Mouse (Mus musculus): ENCODE measurements around the gene Dlgap4. TPM values are rescaled to one million over a fixed set of nuclear protein-coding genes. Genes with fewer than 3 reads are reported as not detected.

Gene Dlgap4
- polyA plus RNA-seq, 1 experiment from 2014 or later, result 270 TPM

DNA sequence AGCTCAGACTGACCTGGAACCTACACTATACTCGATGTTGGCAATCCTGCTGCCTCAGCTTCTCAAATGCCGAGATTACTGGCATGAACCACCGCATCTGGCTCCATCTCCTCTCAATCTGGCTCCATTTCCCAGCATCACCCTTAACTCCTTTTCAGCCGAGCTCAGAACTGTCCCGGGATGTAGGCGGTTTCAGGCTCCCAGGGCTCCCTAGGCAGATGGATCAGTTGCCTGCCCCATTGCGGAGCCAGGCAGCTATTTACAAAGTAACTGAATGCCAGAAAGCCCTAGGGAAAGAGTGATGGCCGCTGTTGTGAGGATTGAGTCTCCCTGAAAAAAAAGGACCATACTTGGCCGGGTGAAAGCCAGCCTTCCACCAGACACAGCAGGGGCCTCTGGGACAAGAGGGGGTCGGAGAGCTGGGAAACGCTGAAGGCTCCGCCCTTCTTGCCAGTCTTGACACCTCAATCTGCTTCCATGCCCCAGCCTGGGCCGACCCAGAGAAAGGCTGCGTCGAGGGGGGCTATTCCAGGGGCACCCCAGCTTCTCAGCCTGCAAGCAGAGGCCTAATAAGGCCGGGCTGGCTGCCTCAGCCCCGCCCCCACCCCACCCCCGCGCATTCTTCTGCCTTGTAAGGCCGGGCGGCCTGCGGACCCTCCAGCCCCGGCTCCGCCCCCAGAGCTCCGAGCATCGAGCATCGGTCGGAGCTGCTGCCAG is 161.4 kb downstream of the Dlgap4 start, which contains the start of gene Myl9:
Myl9 (plus strand) TSS at position 683 of the 717 bp plus-strand sequence.
- H3K4me2 ChIP-seq (ENCODE audit: low read length), result peak within 1 kb of the TSS; percentile 69
- peaks cover 10% of the 10 kb centered on the region for H3K4me1 ChIP-seq (ENCODE audit: control insufficient read depth, insufficient read depth, low read length)
- ATAC-seq, result peak; percentile 64
- H3K9me3 ChIP-seq (replicated peaks; ENCODE audit: control insufficient read depth, low read length, poor library complexity, severe bottlenecking), result no peaks in the 10 kb centered on the region
- H3K27me3 ChIP-seq (ENCODE audit: control insufficient read depth, insufficient read depth, low read depth, low read length), result no peaks in the 10 kb centered on the region
- H3K4me3 ChIP-seq (ENCODE audit: low read depth, low read length), result peak within 1 kb of the TSS; percentile 33
- peak within 1 kb of the TSS; percentile 61 for H3K9ac ChIP-seq (ENCODE audit: low read depth, low read length)
- WGBS, result 2% methylated on average over 21 of the region's 28 CpGs
- H3K36me3 ChIP-seq (ENCODE audit: control insufficient read depth, insufficient read depth, low read length), result no peaks in the 10 kb centered on the region
- H3K27ac ChIP-seq (ENCODE audit: low read length), result peak within 1 kb of the TSS; percentile 1

DNA sequence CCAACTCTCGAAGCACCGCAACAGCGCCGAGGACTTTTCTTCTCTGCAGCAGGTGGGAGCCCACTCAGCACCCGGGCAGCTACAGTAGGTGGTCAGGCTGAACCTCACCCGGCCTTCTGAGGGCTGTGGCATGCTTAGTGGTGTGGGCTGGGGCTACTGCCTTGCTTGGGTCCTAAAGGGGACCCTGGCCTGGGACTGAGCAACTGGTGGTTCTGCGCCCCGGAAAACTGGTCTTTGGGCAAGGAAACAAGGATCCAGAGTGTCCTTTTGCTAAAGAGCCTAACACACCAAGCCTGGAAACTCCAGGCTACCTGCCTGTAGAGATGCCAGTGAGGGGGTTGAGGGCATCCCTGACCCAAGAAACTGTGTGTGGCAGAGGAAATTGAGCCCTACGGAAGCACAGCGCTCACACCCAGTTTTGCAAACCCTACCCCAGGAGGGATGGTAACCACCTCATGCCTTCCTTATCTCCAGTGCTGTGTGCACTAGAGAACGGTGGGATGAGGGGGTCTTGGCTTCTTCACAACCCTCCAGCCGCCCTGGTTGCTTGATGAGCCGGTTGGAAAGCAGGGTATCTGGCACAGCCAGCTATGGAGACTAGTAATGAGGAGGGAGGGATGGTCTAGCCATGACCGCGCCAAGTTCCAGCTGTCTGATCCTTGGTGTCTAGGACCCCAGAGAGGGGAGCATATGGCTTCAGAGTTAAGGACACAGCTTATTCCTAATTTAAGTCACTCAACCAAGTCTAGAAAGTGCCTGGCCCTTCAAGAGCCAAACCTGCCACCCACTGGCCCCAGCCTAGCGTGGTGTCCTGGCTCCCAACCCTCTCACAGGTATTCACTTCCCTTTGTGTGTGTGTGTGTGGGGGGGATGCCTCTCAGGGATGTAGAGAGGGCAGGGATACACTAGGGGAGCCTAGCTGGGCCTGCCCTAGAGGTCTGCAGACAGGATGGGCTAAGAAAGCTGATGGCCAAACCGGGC is 162.2 kb downstream of the Dlgap4 start:
- H3K9ac ChIP-seq (ENCODE audit: low read depth, low read length), result peak overlapping the region; percentile 61
- no peaks in the 10 kb centered on the region for H3K27me3 ChIP-seq (ENCODE audit: control insufficient read depth, insufficient read depth, low read depth, low read length)
- H3K9me3 ChIP-seq (replicated peaks; ENCODE audit: control insufficient read depth, low read length, poor library complexity, severe bottlenecking), result no peaks in the 10 kb centered on the region
- H3K4me1 ChIP-seq (ENCODE audit: control insufficient read depth, insufficient read depth, low read length), result peaks cover 10% of the 10 kb centered on the region
- H3K4me2 ChIP-seq (ENCODE audit: low read length), result peak overlapping the region; percentile 69
- ATAC-seq, result no peak; the same call in 1 of the 2 replicates
- H3K4me3 ChIP-seq (ENCODE audit: low read depth, low read length), result peak overlapping the region; percentile 33
- H3K27ac ChIP-seq (ENCODE audit: low read length), result peak overlapping the region; percentile 1; the same call in 1 of the 2 replicates
- WGBS, result 28% methylated on average over 17 of the region's 17 CpGs
- H3K36me3 ChIP-seq (ENCODE audit: control insufficient read depth, insufficient read depth, low read length), result no peaks in the 10 kb centered on the region

DNA sequence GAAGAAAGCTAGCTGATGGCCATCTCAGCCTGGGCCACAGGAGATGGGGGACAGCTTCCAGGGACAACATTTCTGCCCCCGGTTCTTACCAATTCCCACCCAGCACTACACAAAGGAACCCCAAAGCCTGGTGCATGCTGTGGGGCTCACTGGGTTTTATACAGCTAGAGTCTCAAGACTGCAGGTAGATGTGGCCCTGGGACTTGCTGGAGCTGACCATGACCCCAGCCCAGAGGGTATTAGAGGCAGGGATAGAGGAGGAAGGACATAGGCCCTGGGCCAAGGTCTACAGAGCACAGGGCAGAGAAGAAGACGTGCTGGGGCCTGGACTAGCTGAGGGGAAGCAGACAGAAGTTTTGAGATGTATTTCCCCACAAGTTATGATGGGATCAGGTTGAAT is 163.4 kb downstream of the Dlgap4 start:
- peaks cover 10% of the 10 kb centered on the region for H3K4me1 ChIP-seq (ENCODE audit: control insufficient read depth, insufficient read depth, low read length)
- WGBS, result 98% methylated on average over 2 of the region's 2 CpGs

DNA sequence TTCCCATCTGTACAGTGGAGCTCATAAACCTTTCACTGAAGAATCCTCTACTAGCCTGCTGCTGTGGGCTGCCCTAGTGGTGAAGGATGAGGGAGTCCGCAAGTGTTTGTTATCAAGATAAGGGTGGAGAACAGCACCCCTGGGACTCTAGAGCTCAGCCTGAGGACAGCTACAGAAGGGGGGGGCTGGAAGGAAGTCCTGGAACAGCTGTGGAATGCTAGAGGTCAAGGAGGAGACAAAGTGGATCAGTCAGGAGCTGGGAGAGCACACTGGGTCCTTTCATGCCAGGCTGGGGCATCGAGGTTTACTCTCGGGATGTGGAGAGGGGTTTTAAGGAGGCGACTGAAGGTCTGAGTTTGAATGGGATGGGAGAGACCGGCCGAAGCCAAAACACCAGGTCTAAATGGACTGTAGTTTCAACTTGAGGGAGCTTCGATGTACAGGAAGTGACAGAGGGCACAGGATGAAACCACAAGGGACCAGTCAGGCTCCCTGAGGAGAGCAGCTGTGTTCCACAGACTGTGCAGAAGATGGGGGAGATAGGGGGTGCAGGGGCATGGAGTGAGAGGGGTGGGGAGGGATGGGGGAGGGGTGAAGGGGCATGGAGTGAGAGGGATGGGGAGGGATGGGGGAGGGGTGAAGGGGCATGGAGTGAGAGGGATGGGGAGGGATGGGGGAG is 164.0 kb downstream of the Dlgap4 start:
- Histone ChIP-seq H3K9ac (ENCODE audit: low read depth, low read length) (no peak overlapping the region), H3K4me3 (ENCODE audit: low read depth, low read length) (no peak overlapping the region), H3K4me1 (ENCODE audit: control insufficient read depth, insufficient read depth, low read length) (peaks cover 10% of the 10 kb centered on the region), H3K36me3 (ENCODE audit: control insufficient read depth, insufficient read depth, low read length) (no peaks in the 10 kb centered on the region), H3K9me3 (replicated peaks; ENCODE audit: control insufficient read depth, low read length, poor library complexity, severe bottlenecking) (no peaks in the 10 kb centered on the region), H3K4me2 (ENCODE audit: low read length) (no peak overlapping the region), H3K27me3 (ENCODE audit: control insufficient read depth, insufficient read depth, low read depth, low read length) (no peaks in the 10 kb centered on the region), H3K27ac (ENCODE audit: low read length) (no peak overlapping the region)
- no peak for ATAC-seq
- WGBS, result 58% methylated on average over 7 of the region's 7 CpGs

More for the DNA sequence above, 163.4 kb downstream of the Dlgap4 start:
- Histone ChIP-seq H3K36me3 (ENCODE audit: control insufficient read depth, insufficient read depth, low read length) (no peaks in the 10 kb centered on the region), H3K27me3 (ENCODE audit: control insufficient read depth, insufficient read depth, low read depth, low read length) (no peaks in the 10 kb centered on the region), H3K27ac (ENCODE audit: low read length) (no peak overlapping the region), H3K4me3 (ENCODE audit: low read depth, low read length) (no peak overlapping the region), H3K9me3 (replicated peaks; ENCODE audit: control insufficient read depth, low read length, poor library complexity, severe bottlenecking) (no peaks in the 10 kb centered on the region), H3K9ac (ENCODE audit: low read depth, low read length) (no peak overlapping the region), H3K4me2 (ENCODE audit: low read length) (no peak overlapping the region)
- ATAC-seq, result no peak

DNA sequence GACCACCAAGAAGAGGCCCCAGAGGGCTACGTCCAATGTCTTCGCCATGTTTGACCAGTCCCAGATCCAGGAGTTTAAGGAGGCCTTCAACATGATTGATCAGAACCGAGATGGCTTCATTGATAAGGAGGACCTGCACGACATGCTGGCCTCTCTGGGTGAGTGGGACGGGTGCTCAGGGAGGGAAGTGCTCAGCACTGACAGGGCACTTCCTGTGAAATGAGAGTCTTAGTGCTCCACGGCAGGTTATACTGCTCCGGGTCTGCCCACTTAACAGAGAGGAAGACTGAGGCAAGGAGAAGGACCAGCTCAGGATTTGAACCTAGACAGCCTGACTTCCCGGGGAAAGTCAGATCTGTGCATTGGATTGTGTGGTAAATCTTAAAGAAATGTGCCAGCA is 165.1 kb downstream of the Dlgap4 start:
- ATAC-seq, result no peak
- Histone ChIP-seq H3K9ac (ENCODE audit: low read depth, low read length) (no peak overlapping the region), H3K4me3 (ENCODE audit: low read depth, low read length) (no peak overlapping the region), H3K4me1 (ENCODE audit: control insufficient read depth, insufficient read depth, low read length) (peaks cover 10% of the 10 kb centered on the region), H3K4me2 (ENCODE audit: low read length) (no peak overlapping the region), H3K9me3 (replicated peaks; ENCODE audit: control insufficient read depth, low read length, poor library complexity, severe bottlenecking) (no peaks in the 10 kb centered on the region), H3K27ac (ENCODE audit: low read length) (no peak overlapping the region), H3K27me3 (ENCODE audit: control insufficient read depth, insufficient read depth, low read depth, low read length) (no peaks in the 10 kb centered on the region), H3K36me3 (ENCODE audit: control insufficient read depth, insufficient read depth, low read length) (no peaks in the 10 kb centered on the region)
- 88% methylated on average over 8 of the region's 8 CpGs for WGBS

DNA sequence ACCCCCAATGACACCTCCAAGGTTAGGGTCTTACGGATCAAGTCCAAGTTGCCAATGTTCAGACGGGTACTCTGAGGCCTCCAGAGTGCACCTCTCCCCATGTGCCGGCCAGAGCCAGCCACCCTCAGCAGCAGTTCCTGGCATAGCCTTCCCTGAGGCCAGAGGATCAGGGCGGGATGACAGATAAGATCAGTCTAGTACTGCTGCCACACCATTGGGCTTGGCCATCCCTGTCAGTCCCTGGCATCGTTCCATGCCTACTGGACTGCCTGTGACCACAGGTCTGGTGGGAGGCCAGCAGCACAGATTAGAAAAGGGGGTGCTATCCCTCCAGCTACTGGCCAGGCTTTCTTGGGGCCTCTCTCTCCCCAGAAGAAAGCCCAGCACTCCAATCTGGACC is 165.5 kb downstream of the Dlgap4 start:
- H3K27ac ChIP-seq (ENCODE audit: low read length), result no peak overlapping the region
- no peaks in the 10 kb centered on the region for H3K36me3 ChIP-seq (ENCODE audit: control insufficient read depth, insufficient read depth, low read length)
- peaks cover 10% of the 10 kb centered on the region for H3K4me1 ChIP-seq (ENCODE audit: control insufficient read depth, insufficient read depth, low read length)
- H3K4me2 ChIP-seq (ENCODE audit: low read length), result no peak overlapping the region
- ATAC-seq, result no peak
- H3K4me3 ChIP-seq (ENCODE audit: low read depth, low read length), result no peak overlapping the region
- 79% methylated on average over 5 of the region's 5 CpGs for WGBS
- H3K9ac ChIP-seq (ENCODE audit: low read depth, low read length), result no peak overlapping the region
- no peaks in the 10 kb centered on the region for H3K9me3 ChIP-seq (replicated peaks; ENCODE audit: control insufficient read depth, low read length, poor library complexity, severe bottlenecking)
- H3K27me3 ChIP-seq (ENCODE audit: control insufficient read depth, insufficient read depth, low read depth, low read length), result no peaks in the 10 kb centered on the region

DNA sequence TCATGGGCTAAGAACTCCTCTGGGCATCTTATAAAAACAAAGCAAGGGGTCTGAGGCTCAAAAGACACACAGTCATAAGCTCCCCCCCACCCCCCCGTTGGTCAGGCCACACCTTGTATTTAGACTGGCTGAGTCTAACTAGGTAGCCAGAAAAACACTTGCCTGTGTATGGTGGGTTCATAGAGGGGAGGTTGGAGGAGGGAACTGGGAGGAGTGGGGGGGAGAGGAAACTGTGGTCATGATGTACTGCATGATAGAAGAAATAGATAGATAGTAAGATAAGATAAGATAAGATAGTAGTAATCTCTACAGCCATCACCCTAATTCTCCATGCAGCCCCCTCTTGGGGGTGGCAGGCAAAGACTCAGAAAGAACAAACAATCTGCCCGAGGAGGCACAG is 166.0 kb downstream of the Dlgap4 start:
- no peak overlapping the region for H3K4me3 ChIP-seq (ENCODE audit: low read depth, low read length)
- H3K4me2 ChIP-seq (ENCODE audit: low read length), result no peak overlapping the region
- H3K36me3 ChIP-seq (ENCODE audit: control insufficient read depth, insufficient read depth, low read length), result no peaks in the 10 kb centered on the region
- H3K9ac ChIP-seq (ENCODE audit: low read depth, low read length), result no peak overlapping the region
- H3K27me3 ChIP-seq (ENCODE audit: control insufficient read depth, insufficient read depth, low read depth, low read length), result no peaks in the 10 kb centered on the region
- H3K9me3 ChIP-seq (replicated peaks; ENCODE audit: control insufficient read depth, low read length, poor library complexity, severe bottlenecking), result no peaks in the 10 kb centered on the region
- H3K27ac ChIP-seq (ENCODE audit: low read length), result no peak overlapping the region
- WGBS, result 54% methylated on average over 2 of the region's 2 CpGs
- peaks cover 10% of the 10 kb centered on the region for H3K4me1 ChIP-seq (ENCODE audit: control insufficient read depth, insufficient read depth, low read length)
- no peak for ATAC-seq

DNA sequence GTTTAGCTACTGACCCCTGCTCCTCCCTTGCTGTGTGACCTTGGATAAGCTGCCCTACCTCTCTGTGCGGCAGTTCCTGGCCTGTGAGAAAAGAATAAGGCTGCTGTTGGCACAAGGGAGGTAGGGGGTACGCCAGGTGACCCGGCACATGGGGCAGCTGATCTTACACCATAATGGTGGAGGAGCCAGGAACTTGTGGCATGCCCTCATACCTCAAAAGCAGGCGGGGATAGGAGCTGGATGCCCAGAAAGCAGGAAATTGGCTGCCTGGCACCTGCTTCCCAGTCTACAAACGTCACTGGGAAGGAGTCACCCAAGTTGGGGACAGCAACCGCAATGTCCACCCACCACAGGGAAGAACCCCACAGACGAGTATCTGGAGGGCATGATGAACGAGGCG is 166.6 kb downstream of the Dlgap4 start:
- Histone ChIP-seq H3K4me3 (ENCODE audit: low read depth, low read length) (no peak overlapping the region), H3K9me3 (replicated peaks; ENCODE audit: control insufficient read depth, low read length, poor library complexity, severe bottlenecking) (no peaks in the 10 kb centered on the region), H3K27ac (ENCODE audit: low read length) (no peak overlapping the region), H3K36me3 (ENCODE audit: control insufficient read depth, insufficient read depth, low read length) (no peaks in the 10 kb centered on the region), H3K4me1 (ENCODE audit: control insufficient read depth, insufficient read depth, low read length) (peaks cover 5% of the 10 kb centered on the region), H3K27me3 (ENCODE audit: control insufficient read depth, insufficient read depth, low read depth, low read length) (no peaks in the 10 kb centered on the region), H3K9ac (ENCODE audit: low read depth, low read length) (no peak overlapping the region), H3K4me2 (ENCODE audit: low read length) (no peak overlapping the region)
- WGBS, result 77% methylated on average over 9 of the region's 9 CpGs
- ATAC-seq, result no peak

Measured in midbrain, embryonic 16.5 days (tissue).